Mouse (Mus musculus): ENCODE data around the gene Lrp2bp. TPM values are rescaled to one million over a fixed set of nuclear protein-coding genes. Genes with fewer than 3 reads are reported as not detected.
A peak's percentile ranks its signal among the peaks of the same experiment; 100 is the strongest.

Gene Lrp2bp
- polyA plus RNA-seq (2012; rRNA removed), result 0.35 and 0.45 TPM in 2 replicates

- Histone ChIP-seq H3K4me1 (ENCODE audit: control insufficient read depth, insufficient read depth, low read length) (peaks cover 3% of the 10 kb centered on the region; the same call in 1 of the 2 replicates), H3K4me3 (replicated peaks; ENCODE audit: extremely low read depth, low read depth, low read length) (peak within 1 kb of the TSS; percentile 80)
- TF ChIP-seq CTCF (IDR thresholded peaks at IDR 0.05; ENCODE audit: insufficient read depth, low read length), result no peak
- 0 out of 2 replicates have a peak, but pooled peaks have one; percentile 8 for TF ChIP-seq POLR2A (IDR thresholded peaks at IDR 0.05; ENCODE audit: borderline replicate concordance, extremely low read depth, low read depth, low read length)
- no peak for DNase-seq
- WGBS, result 3% methylated on average over 22 of the region's 22 CpGs
Measured at GRCm38 (mm10) chr8:45999138-45999783, at the start of gene Lrp2bp. Gene Lrp2bp, plus strand, starts transcription at chr8:45999303.

GRCm38 (mm10) chr8:45950622-45951021, 48.5 kb upstream of the Lrp2bp start:
- no peak for DNase-seq
- 69% methylated on average over 2 of the region's 2 CpGs for WGBS
- TF ChIP-seq CTCF (IDR thresholded peaks at IDR 0.05; ENCODE audit: insufficient read depth, low read length) (no peak), POLR2A (IDR thresholded peaks at IDR 0.05; ENCODE audit: borderline replicate concordance, extremely low read depth, low read depth, low read length) (no peak)
- Histone ChIP-seq H3K4me1 (ENCODE audit: control insufficient read depth, insufficient read depth, low read length) (no peaks in the 10 kb centered on the region), H3K4me3 (replicated peaks; ENCODE audit: extremely low read depth, low read depth, low read length) (no peak overlapping the region)

- DNase-seq, result no peak
- H3K4me3 ChIP-seq (replicated peaks; ENCODE audit: extremely low read depth, low read depth, low read length), result no peak overlapping the region
- H3K4me1 ChIP-seq (ENCODE audit: control insufficient read depth, insufficient read depth, low read length), result no peaks in the 10 kb centered on the region
- TF ChIP-seq POLR2A (IDR thresholded peaks at IDR 0.05; ENCODE audit: borderline replicate concordance, extremely low read depth, low read depth, low read length), result no peak
- TF ChIP-seq CTCF (IDR thresholded peaks at IDR 0.05; ENCODE audit: insufficient read depth, low read length), result peak; percentile 16; the same call in 1 of the 2 replicates
- WGBS, result 94% methylated on average over 12 of the region's 12 CpGs
Measured at GRCm38 (mm10) chr8:45970894-45971293, 28.2 kb upstream of the Lrp2bp start.

- WGBS, result 70% methylated on average over 8 of the region's 8 CpGs
- no peak overlapping the region for H3K4me3 ChIP-seq (replicated peaks; ENCODE audit: extremely low read depth, low read depth, low read length)
- no peak for DNase-seq
- H3K4me1 ChIP-seq (ENCODE audit: control insufficient read depth, insufficient read depth, low read length), result no peaks in the 10 kb centered on the region
- no peak for TF ChIP-seq CTCF (IDR thresholded peaks at IDR 0.05; ENCODE audit: insufficient read depth, low read length)
- TF ChIP-seq POLR2A (IDR thresholded peaks at IDR 0.05; ENCODE audit: borderline replicate concordance, extremely low read depth, low read depth, low read length), result no peak
Measured at GRCm38 (mm10) chr8:45973988-45974505, 25.1 kb upstream of the Lrp2bp start.

- under 1% methylated on average over 57 of the region's 57 CpGs for WGBS
- TF ChIP-seq POLR2A (IDR thresholded peaks at IDR 0.05; ENCODE audit: borderline replicate concordance, extremely low read depth, low read depth, low read length) (peak; percentile 73; the same call in 1 of the 2 replicates), CTCF (IDR thresholded peaks at IDR 0.05; ENCODE audit: insufficient read depth, low read length) (peak; percentile 42; the same call in 1 of the 2 replicates)
- DNase-seq, result peak; percentile 97
- Histone ChIP-seq H3K4me1 (ENCODE audit: control insufficient read depth, insufficient read depth, low read length) (no peaks in the 10 kb centered on the region), H3K4me3 (replicated peaks; ENCODE audit: extremely low read depth, low read depth, low read length) (peak within 1 kb of the TSS; percentile 89)
Measured at GRCm38 (mm10) chr8:45975126-45975836, 23.8 kb upstream of the Lrp2bp start, which contains the start of the genes 1700029J07Rik and Ufsp2. Gene 1700029J07Rik, minus strand, starts transcription at chr8:45975252. Gene Ufsp2, plus strand, starts transcription at chr8:45975528.

GRCm38 (mm10) chr8:45975837-45976468, 23.1 kb upstream of the Lrp2bp start:
- TF ChIP-seq POLR2A (IDR thresholded peaks at IDR 0.05; ENCODE audit: borderline replicate concordance, extremely low read depth, low read depth, low read length), result no peak
- TF ChIP-seq CTCF (IDR thresholded peaks at IDR 0.05; ENCODE audit: insufficient read depth, low read length), result no peak
- WGBS, result 33% methylated on average over 11 of the region's 11 CpGs
- Histone ChIP-seq H3K4me3 (replicated peaks; ENCODE audit: extremely low read depth, low read depth, low read length) (peak overlapping the region; percentile 89), H3K4me1 (ENCODE audit: control insufficient read depth, insufficient read depth, low read length) (no peaks in the 10 kb centered on the region)
- DNase-seq, result no peak

GRCm38 (mm10) chr8:45986665-45987064, 12.4 kb upstream of the Lrp2bp start:
- DNase-seq, result no peak
- 59% methylated on average over 3 of the region's 3 CpGs for WGBS
- Histone ChIP-seq H3K4me3 (replicated peaks; ENCODE audit: extremely low read depth, low read depth, low read length) (no peak overlapping the region), H3K4me1 (ENCODE audit: control insufficient read depth, insufficient read depth, low read length) (no peaks in the 10 kb centered on the region)
- TF ChIP-seq CTCF (IDR thresholded peaks at IDR 0.05; ENCODE audit: insufficient read depth, low read length), result no peak
- no peak for TF ChIP-seq POLR2A (IDR thresholded peaks at IDR 0.05; ENCODE audit: borderline replicate concordance, extremely low read depth, low read depth, low read length)

GRCm38 (mm10) chr8:45988189-45988588, 10.9 kb upstream of the Lrp2bp start:
- no peak for DNase-seq
- H3K4me3 ChIP-seq (replicated peaks; ENCODE audit: extremely low read depth, low read depth, low read length), result no peak overlapping the region
- H3K4me1 ChIP-seq (ENCODE audit: control insufficient read depth, insufficient read depth, low read length), result no peaks in the 10 kb centered on the region
- WGBS, result 59% methylated on average over 2 of the region's 2 CpGs
- TF ChIP-seq CTCF (IDR thresholded peaks at IDR 0.05; ENCODE audit: insufficient read depth, low read length), result no peak
- TF ChIP-seq POLR2A (IDR thresholded peaks at IDR 0.05; ENCODE audit: borderline replicate concordance, extremely low read depth, low read depth, low read length), result no peak

GRCm38 (mm10) chr8:45990631-45991310, 8.3 kb upstream of the Lrp2bp start:
- WGBS, result 82% methylated on average over 4 of the region's 4 CpGs
- DNase-seq, result no peak
- H3K4me3 ChIP-seq (replicated peaks; ENCODE audit: extremely low read depth, low read depth, low read length), result no peak overlapping the region
- H3K4me1 ChIP-seq (ENCODE audit: control insufficient read depth, insufficient read depth, low read length), result no peaks in the 10 kb centered on the region
- TF ChIP-seq POLR2A (IDR thresholded peaks at IDR 0.05; ENCODE audit: borderline replicate concordance, extremely low read depth, low read depth, low read length) (no peak), CTCF (IDR thresholded peaks at IDR 0.05; ENCODE audit: insufficient read depth, low read length) (no peak)

Data from lung, adult 2 months (tissue).